Mouse (Mus musculus) CD8-positive naive resting alpha-beta T cell, adult 2 months (primary cell): ENCODE results near the gene Prss29.

Source experiments
- DNase-seq, 2 experiments: peaks; one replicate each; pipeline ENCODE4 v3.0.0; 2022; ENCODE audit warnings: low read depth in 2 of 2, low spot score in 2 of 2

The Prss29 gene

DNA sequence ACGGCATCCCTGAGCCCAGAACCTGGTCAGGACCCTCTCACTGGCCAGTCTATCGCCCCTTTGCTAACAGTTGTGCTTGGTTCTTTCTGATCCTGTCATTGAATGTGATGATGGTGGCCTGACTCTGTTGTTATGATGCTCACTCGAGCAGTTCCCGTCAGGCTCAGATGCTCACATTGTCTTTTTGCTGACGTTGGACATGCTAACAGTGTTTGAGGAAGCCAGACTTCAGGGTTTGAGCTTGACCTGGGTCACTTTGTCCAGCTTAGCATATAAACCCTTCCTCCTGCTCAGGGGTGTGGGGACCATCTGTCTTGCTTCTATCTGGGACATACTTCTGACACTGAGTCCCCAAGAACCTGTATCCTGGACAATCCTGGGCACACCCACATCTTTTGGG is at the start of gene Prss29:
Prss29 (plus strand) TSS at position 301 of the 400 bp plus-strand sequence.
- DNase-seq, result no peak

DNA sequence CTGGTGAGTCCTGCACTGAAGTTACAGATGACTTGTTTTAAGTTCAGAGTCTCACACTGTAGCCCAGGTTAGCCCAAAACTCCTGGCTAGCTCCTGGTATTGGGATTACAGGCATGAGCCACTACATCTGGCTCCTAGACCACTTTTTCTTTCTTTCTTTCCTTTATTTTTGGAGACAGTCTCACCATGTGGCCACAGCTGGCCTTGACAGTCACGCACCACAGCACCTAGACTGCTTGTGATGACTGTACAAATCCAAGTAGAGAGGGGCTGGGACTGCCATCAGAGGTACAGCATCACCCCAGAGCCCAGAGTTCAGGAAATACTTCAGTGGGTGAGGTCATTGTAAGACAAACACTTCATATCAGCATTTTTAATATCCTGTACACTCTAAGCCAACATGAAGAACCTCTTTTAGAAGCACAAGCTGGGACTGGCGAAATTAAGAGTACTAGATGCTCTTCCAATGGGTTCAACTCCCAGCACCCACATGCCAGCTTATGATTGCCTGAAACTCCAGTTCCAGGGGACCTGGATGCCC is 47.6 kb upstream of the Prss29 start:
- DNase-seq, result no peak

DNA sequence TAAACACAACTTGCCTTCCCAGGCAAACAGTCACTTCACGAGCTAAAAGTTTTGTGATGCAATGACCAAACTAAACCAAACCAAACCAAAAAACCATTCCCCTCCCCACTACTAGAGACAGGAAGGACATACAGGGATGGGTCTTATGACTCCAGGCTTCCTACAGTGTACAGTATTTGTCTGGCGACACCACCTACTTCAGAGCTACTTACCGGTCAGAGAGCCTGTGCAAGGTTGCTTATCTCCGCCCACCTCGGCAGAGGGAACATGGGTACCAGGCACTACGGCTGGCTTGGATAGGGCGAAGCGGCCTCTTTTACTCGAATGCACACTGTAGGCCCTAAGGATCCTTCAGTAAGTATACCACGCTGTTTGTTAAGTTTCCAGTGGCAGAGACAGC is 46.1 kb upstream of the Prss29 start:
- no peak for DNase-seq

DNA sequence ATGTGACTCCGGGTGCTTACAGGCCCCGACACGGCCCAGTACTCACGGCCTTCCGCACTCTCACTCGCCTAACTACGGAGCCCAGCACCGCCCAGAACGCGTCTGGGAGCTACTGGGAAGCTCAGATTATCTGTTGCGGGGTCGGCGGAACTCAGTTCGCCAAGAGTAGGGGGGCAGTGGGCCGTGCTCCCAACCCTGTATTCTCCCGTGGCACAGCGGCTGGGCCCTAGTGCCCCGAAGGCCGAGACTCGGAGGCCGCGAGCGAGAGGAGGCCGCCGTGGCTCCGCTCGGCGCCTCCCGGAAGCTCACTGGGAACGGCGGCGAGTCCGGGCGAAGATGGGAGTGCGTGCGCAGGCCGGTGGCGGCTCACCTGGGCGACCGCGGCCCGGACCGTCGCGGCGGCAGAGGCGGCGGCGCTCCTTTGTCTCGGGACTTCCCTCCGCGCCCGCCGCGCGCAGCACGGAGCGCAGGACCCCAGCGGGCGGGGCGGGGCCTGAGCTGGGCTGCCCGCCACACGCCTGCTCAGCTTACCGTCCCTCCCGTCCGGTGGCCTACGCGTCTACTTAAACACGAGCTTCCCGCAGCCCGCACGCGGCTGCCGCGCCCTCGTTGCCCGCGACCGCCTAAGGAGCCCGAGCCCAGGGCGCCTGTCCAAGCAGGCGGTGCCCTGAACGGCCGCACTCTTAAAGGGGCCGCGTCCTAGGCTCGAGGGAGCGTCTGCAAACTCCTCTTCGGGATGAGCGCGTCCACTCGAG is 45.3 kb upstream of the Prss29 start:
- DNase-seq, result peak; percentile 89

DNA sequence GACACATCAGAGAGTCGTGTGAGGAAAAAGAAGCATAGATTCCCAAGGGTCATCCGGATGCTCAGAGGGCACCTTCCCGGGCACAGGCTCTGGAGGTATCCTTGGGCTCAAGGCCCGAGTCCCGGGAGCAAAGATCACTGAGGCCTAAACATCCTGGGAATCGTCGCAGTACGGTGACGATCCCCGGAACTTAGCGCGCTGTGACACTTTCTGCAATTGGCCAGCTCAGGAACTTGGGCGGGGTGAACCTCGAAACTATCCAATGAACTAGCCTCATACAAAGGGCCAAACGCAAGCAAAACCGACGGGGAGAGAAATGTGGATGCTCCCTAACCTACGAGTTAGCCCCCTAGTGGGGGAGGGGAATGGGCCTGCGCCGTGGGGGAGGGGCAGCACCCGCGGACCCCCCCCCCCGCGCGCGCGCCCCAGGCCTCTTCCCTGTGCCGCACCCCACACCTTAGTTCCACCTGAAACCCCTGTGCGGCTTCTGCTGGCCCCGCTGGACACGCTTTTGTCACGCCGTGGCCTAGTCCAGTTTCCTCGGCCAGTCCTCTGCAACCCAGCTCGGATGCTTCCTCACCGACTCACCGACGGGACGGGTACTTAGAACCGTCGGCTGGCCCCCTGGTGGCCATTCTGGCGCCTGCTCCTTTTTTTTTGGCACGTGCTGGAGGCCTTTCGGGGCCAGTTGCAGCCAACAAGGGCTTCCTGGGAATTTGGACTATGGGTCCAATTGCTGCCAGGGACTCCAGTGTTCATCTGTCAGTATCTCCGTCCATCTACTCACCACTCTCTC is 44.5 kb upstream of the Prss29 start:
- DNase-seq, result peak; percentile 96

DNA sequence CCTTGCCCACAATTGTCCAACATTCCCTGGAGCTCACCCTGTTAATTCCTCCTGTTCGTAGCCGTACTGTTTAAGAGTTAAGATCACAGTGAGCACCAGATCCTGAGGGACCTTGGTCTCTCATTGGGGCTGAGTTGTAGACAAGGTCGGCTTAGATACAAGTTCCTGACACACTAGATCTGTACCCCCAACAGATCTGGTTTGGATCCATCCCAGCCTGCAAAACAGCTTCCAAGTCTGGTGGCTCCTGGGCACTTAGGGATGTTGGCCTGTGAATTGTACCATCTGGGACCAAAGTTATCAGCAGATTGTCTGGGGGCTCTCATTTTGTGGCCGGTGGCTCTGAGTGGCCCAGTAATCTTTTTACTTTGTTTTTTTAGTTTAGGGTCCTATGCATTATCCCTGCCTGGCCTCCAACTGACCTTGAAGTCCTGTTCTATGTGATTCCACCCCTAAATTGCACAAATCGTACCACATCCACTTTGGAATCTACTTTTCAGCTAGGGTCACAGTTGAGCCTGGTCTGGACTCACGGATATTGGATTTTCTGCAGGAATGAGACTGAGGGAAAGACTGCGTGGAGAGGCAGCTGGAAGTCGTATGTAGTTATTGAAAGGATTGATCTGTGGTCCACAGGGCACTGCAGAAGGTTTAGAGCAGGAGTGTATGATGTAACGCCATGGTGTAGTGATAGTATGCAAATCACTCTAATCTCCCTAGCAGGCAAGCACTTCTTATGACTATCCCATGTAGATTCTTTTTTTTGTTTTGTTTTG is 43.7 kb upstream of the Prss29 start, which contains the start of gene Ube2i:
Ube2i (minus strand) TSS at position 52 of the 776 bp plus-strand sequence.
- DNase-seq, result no peak

DNA sequence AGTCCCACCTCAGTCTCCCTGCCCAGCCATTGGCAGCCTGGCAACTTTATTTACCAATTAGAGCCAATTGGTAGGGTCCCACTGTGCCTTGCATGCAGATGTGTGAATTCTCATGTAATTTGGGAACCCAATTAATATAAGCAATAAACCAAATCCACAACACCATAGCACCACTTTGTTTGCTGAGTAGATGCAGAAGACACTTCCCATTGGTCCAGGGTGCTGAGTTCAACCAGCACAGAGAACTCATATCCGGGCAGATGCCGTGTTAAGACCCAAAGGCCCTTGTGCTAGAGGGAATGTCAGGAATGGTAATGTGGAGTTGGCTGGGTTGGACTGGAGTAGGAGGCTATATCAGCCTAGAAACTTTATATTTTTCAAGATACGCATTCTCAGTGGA is 42.6 kb upstream of the Prss29 start:
- DNase-seq, result no peak

DNA sequence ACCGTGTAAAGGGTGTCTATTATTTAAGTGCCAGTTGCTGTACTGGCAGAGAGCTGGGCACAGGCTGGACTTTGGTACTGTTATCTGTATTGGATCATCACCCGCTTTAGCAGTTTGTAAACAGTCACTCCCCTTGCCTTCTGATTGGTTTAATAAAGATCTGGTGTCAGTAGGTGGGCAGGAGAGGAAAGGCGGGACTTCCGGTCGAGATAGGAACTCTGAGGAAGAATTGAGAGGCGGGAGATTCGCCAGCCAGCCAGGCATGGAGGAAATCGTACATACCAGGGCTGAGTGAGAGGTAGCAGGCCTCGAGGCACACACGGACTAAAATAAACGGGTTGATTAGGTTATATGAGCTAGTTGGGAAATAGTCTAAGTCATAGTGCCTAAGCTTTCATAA is 36.3 kb upstream of the Prss29 start:
- DNase-seq, result peak in 1 of 2 experiments; percentile 26

DNA sequence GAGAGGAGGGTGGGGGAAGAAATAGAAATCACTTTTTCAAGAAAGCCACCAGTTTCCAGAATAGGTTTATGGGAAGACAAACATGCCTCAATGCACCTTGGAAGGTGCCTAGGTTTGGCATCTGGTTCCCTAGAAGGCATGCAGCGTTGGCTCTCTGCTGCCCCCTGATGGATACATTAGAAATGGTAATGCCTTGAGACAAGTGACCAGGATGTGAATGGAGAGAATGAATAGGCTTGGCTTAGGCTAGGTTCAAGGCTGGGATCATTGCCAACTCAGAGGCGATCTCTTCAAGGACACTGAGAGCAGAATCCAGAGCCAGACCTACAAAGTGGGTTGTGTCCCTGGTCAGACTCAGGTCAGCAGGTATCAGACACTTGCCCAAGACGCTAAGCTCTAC is 33.4 kb upstream of the Prss29 start:
- DNase-seq, result peak; percentile 75 to 82

DNA sequence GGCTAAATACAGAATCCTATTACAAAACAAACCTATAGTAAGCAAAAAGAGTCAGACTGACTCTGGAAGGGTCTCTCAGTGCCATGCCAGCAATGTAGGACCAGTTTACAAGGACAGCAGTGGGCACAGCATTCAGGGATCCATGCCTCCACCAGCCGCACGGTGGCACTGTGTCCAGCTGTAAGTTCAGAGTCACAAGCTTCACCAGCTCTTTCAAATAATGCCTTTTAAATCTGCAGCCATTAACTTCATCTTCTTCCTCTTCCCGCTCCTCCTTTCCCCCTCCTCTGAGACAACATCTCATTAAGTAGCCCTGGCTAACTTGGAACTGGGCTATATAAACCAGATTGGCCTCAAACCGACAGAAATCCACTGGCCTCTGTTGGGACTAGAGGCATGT is 29.6 kb upstream of the Prss29 start:
- peak in 1 of 2 experiments; percentile 36 for DNase-seq

DNA sequence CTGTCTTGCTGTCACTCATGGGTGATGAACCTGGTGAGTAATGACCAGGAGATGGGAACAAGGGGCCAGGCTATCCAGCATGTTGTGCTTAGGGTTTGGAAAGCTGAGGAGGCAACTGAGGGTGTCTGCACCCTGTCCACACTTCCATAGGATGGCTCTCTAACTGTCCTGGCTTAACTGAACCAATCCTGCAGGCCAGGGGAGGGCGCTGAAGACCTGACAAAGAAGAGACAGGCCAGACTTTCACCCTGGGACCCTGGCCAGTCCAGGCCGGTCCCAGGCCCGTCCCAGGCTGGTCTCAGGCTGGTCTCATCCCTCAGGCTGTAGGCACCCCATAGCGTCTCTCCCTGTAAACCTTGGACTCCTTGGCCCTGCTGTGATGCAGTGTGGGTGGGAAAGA is 28.0 kb upstream of the Prss29 start:
- no peak for DNase-seq

DNA sequence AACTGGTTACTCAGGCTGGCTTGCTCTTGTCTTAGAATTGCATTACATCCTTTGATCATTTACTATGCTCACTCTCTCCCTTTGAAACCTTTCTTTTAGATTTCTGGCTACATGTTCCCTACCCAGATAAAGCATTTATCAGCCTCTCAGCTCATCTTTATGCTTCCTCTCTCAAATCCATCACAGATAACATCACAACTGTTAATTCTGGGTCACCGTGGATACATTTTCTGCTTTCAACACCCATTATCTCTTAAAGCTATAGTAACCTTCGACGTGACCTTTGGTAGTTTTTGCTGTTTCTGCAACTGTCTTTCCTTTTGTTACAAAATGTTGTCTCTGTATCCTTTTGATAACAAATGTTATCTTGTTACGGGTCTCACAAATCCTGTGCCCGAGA is 25.0 kb upstream of the Prss29 start:
- DNase-seq, result no peak

DNA sequence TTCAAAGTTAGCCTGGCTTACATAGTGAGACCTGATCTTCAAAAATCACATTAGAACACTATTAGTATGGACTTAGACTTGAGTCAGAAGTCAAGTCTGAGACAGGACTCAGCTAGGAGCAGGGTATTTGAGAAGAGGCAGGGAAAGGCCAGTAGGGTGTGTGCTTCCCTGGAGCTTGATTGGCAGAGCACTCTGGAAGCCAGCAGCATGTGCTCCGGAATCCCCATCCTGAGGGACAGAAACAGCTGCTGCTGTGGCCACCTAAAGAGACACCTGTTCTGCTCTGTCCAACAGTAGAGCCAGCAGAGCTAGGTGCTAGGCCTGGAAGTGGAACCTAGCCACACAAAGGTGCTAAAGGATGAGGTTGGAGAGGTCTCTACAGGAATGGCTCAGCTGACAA is 24.3 kb upstream of the Prss29 start:
- DNase-seq, result no peak

DNA sequence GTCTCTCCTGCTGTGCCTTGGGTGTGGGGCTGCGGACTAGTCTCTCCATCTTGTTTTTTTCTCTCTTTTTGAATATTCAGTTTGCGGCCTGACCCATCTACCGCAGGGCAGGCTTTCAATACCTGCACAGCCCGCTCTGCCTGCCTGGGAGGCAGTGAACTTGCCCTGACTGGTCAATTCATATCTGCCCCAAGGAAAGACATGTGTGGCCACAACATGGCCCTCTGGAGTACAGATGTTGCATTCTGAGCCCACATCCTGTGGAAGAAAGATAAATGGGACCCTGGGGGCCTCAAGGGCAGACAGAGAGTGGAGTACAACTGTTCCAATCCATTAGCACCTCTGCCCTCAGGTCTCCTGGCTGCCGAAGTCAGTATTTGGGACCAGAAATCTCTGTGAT is 20.4 kb upstream of the Prss29 start, which contains the start of gene Prss34:
Prss34 (plus strand) TSS at position 301 of the 400 bp plus-strand sequence.
- no peak for DNase-seq

DNA sequence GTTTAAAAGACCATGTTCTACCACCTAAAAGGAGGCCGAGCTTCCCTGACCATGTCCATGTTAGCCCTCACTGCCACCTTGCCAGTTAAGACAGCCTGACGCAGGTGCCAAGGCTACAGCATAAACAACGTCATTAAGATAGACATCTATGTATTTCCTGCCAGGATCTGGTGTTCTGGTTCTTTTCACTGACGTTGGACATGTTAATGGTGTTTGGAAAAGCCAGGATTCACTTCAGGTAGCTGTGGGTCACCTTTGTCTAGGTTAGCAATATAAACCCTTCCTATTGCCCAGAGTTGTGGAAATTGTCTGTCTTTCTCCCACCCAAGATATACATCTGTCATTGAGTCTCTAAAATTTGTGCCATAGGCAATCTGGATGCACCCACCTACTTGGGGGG is 10.1 kb upstream of the Prss29 start, which contains the start of gene Prss28:
Prss28 (plus strand) TSS at position 301 of the 400 bp plus-strand sequence.
- no peak for DNase-seq

DNA sequence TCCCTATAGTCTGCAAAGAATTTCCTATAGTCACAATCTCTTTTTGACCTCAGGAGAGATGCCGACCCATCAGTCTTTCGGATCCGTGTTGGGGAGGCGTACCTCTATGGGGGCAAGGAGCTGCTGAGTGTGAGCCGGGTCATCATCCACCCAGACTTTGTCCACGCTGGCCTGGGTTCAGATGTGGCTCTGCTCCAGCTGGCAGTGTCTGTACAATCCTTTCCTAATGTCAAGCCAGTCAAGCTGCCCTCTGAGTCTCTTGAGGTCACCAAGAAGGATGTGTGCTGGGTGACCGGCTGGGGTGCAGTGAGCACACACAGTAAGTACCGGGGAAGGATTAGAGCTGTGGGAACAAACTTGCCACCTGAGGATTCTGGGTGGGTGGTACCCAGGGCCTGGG is 2.4 kb downstream of the Prss29 start:
- DNase-seq, result no peak

DNA sequence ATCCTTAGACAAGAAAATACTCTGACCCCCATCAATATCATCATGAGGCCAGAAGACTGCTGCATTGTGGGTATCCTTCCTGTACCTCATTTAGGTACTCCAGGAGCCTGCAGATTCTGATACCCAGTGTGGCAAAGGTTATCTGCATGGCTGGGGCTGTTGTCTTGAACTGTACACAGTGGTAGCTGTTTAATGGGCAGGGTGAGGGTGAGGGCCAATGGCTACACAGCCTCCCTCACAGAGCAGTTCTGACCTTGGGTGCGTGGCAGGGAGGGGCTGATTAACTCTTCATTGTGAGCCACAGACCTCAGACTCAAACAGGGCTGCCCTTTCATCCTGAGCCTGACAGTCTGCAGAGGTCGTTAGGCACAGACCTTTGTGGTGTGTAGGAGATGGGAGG is 4.5 kb downstream of the Prss29 start:
- DNase-seq, result no peak

DNA sequence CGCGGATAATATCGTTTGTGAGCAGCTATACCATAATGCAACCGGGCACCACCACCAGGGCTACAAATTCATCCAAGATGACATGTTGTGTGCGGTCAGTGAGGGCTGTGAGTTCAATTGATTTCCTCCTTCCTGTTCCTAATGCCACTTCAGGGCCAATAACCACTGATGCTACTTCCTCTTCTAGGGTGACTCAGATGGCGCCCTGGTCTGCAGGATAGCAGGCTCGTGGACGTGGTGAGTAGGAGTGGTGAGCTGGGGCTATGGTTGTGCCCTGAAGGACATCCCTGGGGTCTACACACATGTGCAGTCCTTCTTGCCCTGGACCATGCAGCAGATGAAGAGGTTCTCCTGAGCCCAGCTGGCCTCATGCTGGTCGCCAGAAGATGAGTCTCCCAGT is 13.9 kb downstream of the Prss29 start:
- DNase-seq, result no peak

DNA sequence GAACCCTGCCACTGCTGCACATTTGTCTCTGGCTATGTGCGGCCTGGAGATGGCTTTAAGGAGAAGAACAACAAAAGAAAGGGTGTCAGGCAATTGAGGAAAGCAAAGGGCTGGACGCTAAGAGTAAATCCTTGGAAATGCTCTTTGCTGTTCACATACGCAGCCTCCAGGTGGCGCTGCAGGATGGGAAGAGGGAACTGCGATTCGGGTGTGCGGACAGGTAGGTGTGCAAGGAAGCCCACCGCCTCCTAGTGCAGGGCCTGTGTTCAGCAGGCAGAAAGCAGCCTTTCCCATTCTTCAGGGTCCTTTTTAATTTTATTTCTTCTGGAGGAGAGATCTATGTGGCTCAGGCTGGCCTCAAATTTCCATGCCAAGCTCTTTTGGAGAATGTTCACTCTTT is 15.5 kb downstream of the Prss29 start:
- DNase-seq, result peak; percentile 11 to 22

DNA sequence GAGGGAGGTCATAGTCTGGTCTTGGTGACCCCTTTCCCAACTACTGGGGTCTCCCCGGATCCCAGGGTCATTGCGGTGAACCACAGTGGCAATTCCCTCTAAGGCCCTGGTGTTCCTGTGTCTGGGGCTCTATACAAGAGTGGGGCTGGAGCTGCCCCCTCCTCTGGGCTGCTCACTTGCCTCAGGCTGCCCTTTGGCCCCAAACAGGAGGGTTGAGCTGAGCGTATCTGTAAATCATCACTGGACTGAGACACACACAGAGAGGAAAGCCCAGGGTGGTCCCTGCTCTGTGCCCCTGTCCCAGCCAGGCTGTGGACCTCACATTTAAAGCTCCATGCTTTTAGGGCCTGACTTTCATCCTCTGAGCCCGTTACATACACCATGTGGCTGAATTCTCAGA is 19.8 kb downstream of the Prss29 start:
- DNase-seq, result no peak

DNA sequence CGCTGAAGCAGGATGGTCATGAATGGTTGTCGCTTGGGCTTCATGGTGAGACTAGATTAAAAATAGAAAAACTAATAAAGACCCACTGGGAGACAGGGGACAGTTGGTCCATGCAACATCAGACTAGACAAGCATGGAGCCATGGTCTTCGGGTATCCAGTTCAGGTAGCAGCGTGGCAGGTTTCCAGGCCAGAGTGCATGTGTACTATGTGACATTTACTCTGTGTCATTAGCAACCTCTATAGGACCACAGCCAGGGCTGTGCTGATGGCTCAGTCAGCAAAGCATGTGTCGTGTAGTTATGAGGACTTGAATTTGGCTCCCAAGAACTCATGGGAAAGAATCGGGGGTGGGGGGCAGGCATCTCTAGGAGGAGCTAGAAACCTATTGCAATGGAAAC is 21.5 kb downstream of the Prss29 start:
- DNase-seq, result no peak
